Mouse (Mus musculus): ENCODE measurements around the gene Gm10770.
"Not testable (repeated sequence)": the region's sequence is repeated elsewhere in the genome, so short reads cannot be mapped to it uniquely, and the experiment has no call there.

DNA sequence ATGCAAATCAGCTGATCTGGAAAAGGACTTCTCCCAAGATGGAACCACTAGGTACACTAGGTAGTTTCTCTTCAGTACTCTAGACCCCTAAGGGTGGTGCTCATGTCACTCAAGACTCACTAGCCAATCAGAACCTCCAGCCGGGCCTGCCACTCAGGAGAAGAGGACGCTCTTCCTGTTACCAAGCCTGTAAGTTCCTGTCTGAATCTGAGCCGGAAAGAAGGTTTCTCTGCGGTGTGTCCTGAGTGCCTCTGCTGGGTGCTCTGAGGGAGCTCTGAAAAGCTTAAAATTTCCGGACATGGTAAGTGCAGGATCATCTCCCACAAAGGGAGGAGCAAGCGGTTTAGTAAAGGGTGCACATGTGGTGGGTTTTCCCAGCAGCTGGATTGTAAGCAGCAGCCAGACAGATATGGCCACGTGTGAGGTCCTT, 2.1 kb upstream of the Gm10770 start, which contains the start of gene Gm14139:
- not testable (repeated sequence) for TF ChIP-seq POLR2A (IDR thresholded peaks at IDR 0.05; ENCODE audit: low read depth, low read length); CTCF (IDR thresholded peaks at IDR 0.05; ENCODE audit: extremely low read depth, insufficient read depth, insufficient read length, insufficient replicate concordance)

Measured in spleen, adult 2 months (tissue).